Mouse (Mus musculus) lung, adult 2 months (tissue): ENCODE results near the gene Ccar1. TPM values are rescaled to one million over a fixed set of nuclear protein-coding genes. Genes with fewer than 3 reads are reported as not detected.
"Not testable (repeated sequence)": the region's sequence is repeated elsewhere in the genome, so short reads cannot be mapped to it uniquely, and the experiment has no call there.

Experiments
- DNase-seq: peaks from one replicate; pipeline ENCODE4 v3.0.0; 2022
- H3K4me1 ChIP-seq: fragments of 200-500 bp; 2 replicates; pipeline ENCODE4 v1.6.1; 2011; ENCODE audit warnings: low read length; ENCODE audit not compliant: control insufficient read depth, insufficient read depth
- H3K4me3 ChIP-seq: fragments of 200-500 bp; replicated peaks from 2 replicates; pipeline ENCODE3; 2011; ENCODE audit warnings: low read depth, mild to moderate bottlenecking, control low read depth, low read length; ENCODE audit errors: extremely low read depth
- CTCF ChIP-seq: fragments of 200-500 bp; IDR thresholded peaks from 2 replicates; pipeline ENCODE4 v1.5.1; 2011; ENCODE audit warnings: mild to moderate bottlenecking, low read length, control low read depth; ENCODE audit not compliant: insufficient read depth
- POLR2A ChIP-seq: fragments of 200-500 bp; IDR thresholded peaks from 2 replicates; pipeline ENCODE4 v1.6.1; 2011; ENCODE audit warnings: low read depth, mild to moderate bottlenecking, control low read depth, low read length, borderline replicate concordance; ENCODE audit errors: extremely low read depth
- WGBS: fragments of 180-500 bp; shearing (Covaris S2); methylation state at CpG from one replicate; pipeline ENCODE4 v1.1.7; 2018; 5-methylcytosine and 5-hydroxymethylcytosine counted together
- polyA plus RNA-seq: library from polyadenylated mRNA; depleted of rRNA; stranded (reverse); fragments of >200 nt; gene quantifications from 2 replicates; pipeline ENCODE4 v1.2.3, GENCODE M21; 2012; rRNA removed

Gene Ccar1
- polyA plus RNA-seq, 1 experiment, result 30.9 TPM

DNA sequence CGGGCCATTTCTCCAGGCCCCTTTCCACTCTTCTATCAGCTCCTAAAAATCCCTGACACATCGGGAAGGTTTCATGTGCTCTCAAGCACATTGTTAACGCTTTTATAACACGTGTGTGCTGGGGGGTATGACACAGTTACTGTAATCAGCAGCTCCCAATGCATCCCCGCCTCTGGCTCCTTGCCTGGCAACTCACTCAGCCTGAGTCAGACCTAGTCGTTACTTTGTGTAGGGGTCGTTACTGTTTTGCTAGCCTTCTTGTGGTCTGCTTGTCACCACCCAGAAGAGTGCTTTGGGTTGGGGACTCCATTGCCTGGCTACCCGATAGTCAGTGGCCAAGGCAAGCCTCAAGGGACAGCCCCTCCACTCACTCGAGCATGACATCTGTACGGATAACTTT is 61.3 kb downstream of the Ccar1 start:
- 69% methylated on average over 10 of the region's 10 CpGs for WGBS
- DNase-seq, result no peak
- Histone ChIP-seq H3K4me1 (peaks cover 2% of the 10 kb centered on the region; the same call in 1 of the 2 replicates), H3K4me3 (no peak overlapping the region)
- no peak for TF ChIP-seq POLR2A
- TF ChIP-seq CTCF, result no peak

DNA sequence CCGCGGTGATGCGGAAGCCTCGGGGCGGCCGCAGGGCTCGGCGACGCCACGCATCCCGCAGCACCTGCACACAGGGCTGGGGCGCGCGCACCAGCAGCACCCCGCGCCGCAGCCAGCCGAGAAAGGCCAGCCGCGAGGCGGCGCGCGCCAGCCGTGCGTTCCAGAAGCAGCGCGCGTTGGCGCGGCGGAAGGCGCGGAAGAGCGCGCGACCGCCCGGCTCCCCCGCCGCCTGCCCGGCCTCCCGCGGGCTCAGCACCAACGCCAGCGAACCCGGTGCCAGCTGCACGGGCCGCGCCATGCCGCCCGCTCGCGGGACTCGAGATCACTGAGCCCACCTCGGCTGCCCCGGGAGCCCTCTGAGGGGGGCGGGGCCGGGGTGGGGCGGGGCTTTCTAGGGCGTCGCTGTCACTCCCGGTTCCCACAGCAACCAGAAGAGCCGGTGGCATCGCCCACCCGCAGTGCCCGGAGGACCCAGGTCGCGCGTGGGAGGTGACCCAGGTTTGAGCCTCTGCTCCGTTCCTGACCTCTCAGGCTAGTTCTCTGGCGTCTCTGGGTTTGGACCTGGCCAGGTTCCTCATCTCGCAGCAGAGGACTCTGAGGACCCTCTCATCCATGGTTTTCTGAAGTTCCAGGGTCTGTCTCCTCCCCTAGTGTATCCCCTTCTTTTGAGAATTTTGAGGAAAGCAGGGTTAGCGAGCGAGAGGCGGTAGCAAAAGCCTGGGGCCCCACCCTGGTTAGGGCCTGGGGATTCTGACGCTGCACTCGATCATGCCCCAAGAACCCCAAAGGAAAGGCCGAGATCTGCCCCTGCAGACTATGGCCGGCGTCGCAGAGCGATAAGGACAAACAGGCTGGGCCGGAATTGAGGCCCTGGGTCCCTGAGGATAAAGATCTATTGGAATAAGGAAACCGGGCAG is 66.1 kb downstream of the Ccar1 start, which contains the start of gene Stox1:
Stox1 (minus strand) TSS at position 358 of the 917 bp plus-strand sequence.
- 3% methylated on average over 77 of the region's 85 CpGs for WGBS
- no peak for TF ChIP-seq CTCF
- TF ChIP-seq POLR2A, result no peak
- H3K4me3 ChIP-seq, result peak within 1 kb of the TSS; percentile 61
- peak; percentile 38 for DNase-seq
- H3K4me1 ChIP-seq, result peaks cover 2% of the 10 kb centered on the region; the same call in 1 of the 2 replicates

DNA sequence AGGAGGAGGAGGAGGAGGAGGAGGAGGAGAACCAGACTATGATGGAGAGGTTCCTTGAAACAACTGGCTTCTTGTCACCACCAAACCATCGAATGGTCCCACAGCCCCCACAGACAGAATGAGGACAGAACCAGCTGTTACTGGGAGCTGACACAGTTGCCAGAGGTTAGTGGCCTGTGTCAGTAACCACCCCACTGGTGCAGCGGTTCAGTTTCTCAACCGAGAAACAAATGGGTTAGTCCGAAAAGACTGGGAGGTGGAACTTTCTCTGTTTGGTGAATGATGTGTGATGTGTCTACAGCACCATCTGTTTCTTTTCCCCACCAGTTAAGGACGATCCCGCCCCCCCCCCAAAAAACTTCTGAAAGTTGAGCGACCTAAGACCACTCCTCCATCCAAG is 67.2 kb downstream of the Ccar1 start:
- 15% methylated on average over 7 of the region's 7 CpGs for WGBS
- DNase-seq, result no peak

DNA sequence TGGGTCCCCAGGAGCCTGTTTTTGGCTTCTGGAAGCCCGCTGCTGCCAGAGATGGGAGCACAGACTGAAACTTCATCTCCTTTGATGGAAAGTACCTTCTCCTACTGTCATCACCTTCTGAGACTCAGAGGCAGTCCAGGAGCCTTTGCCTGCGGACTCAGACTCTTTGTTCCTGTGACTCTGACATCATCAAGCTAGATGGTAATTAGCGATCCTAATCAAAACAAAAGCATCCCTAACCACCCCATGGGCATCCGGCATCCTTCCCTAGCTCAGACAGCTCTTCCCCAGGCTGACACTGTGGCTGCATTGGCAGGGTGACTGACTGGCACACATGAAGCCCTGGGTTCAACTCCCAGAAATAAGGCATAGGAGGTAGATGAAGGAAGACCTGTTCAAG is 69.4 kb downstream of the Ccar1 start:
- TF ChIP-seq CTCF (no peak), POLR2A (no peak)
- Histone ChIP-seq H3K4me3 (no peak overlapping the region), H3K4me1 (peaks cover 2% of the 10 kb centered on the region; the same call in 1 of the 2 replicates)
- no peak for DNase-seq
- WGBS, result 37% methylated on average over 4 of the region's 4 CpGs

More for the DNA sequence above, 67.2 kb downstream of the Ccar1 start:
- TF ChIP-seq POLR2A (no peak), CTCF (no peak)
- peaks cover 2% of the 10 kb centered on the region; the same call in 1 of the 2 replicates for H3K4me1 ChIP-seq
- H3K4me3 ChIP-seq, result no peak overlapping the region

- H3K4me3 ChIP-seq, DNase-seq, H3K4me1 ChIP-seq: not testable (repeated sequence)
- WGBS, result 84% methylated on average over 8 of the region's 8 CpGs
Measured at GRCm38 (mm10) chr10:62720574-62720973, 71.5 kb downstream of the Ccar1 start.

- no peak for DNase-seq
- Histone ChIP-seq H3K4me1 (no peaks in the 10 kb centered on the region), H3K4me3 (no peak overlapping the region)
- no peak for TF ChIP-seq POLR2A
- no peak for TF ChIP-seq CTCF
- 63% methylated on average over 10 of the region's 10 CpGs for WGBS
Measured at GRCm38 (mm10) chr10:62713457-62713856, 78.6 kb downstream of the Ccar1 start.

DNA sequence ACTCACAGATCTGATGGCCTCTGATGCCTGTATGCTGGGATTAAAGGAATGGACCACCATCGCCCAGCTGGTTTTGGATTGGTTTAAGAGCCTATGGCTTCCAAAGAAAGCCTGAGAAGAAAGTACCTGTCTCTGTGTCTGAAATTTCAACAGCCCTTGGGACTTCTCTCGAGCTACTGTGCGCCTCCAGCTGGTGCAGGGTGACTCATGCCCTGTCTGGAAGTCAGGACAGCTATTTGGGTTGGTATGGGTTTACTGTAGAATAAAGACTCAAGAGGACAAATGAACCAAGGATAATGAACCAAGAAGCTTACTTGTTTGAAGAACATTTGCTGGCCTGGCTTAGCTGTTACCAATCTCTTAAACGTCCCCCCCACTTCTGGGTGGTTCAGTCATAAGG is 88.5 kb downstream of the Ccar1 start:
- no peaks in the 10 kb centered on the region for H3K4me1 ChIP-seq
- TF ChIP-seq CTCF (no peak), POLR2A (no peak)
- WGBS, result 76% methylated on average over 4 of the region's 4 CpGs
- no peak for DNase-seq
- no peak overlapping the region for H3K4me3 ChIP-seq

- WGBS, result 81% methylated on average over 4 of the region's 4 CpGs
- TF ChIP-seq CTCF (no peak), POLR2A (no peak)
- H3K4me1 ChIP-seq, result no peaks in the 10 kb centered on the region
- no peak overlapping the region for H3K4me3 ChIP-seq
- DNase-seq, result no peak
Measured at GRCm38 (mm10) chr10:62702436-62702835, 89.7 kb downstream of the Ccar1 start.

Other genes starting within 250 kb of the Ccar1 start
- 37.8 and 45.5 TPM in 2 replicates for gene Kif1bp, start 213.8 kb downstream of the Ccar1 start, polyA plus RNA-seq
- gene Ddx21, start 190.0 kb downstream of the Ccar1 start, polyA plus RNA-seq, result 7.2 and 13.4 TPM in 2 replicates
- 8.9 and 14.1 TPM in 2 replicates for gene Ddx50, start 141.1 kb downstream of the Ccar1 start, polyA plus RNA-seq
- gene Stox1, start 66.2 kb downstream of the Ccar1 start, polyA plus RNA-seq, result 0.99 and 1.0 TPM in 2 replicates
- gene Tet1, start 116.7 kb upstream of the Ccar1 start, polyA plus RNA-seq, result 2.4 and 3.2 TPM in 2 replicates
- gene Slc25a16, start 128.3 kb upstream of the Ccar1 start, polyA plus RNA-seq, result 43.7 and 60.6 TPM in 2 replicates
- 4.9 and 7.1 TPM in 2 replicates for gene Dna2, start 154.7 kb upstream of the Ccar1 start, polyA plus RNA-seq
- 2.6 and 4.4 TPM in 2 replicates for gene Rufy2, start 187.9 kb upstream of the Ccar1 start, polyA plus RNA-seq
- gene Hnrnph3, start 231.9 kb upstream of the Ccar1 start, polyA plus RNA-seq, result 14.3 and 27.5 TPM in 2 replicates
- gene Pbld2, start 232.0 kb upstream of the Ccar1 start, polyA plus RNA-seq, result 1.7 and 2.2 TPM in 2 replicates